Mouse (Mus musculus): ENCODE results near the gene Strn3. TPM values are rescaled to one million over a fixed set of nuclear protein-coding genes. Genes with fewer than 3 reads are reported as not detected.

Strn3 gene
- 58.5 TPM for polyA plus RNA-seq (2015; fragmentation: Illumina TruSeq; extraction: RNeasy Lipid Tissue Mini Kit (QIAGEN cat#74804); ENCODE audit: insufficient read depth, low replicate concordance)

DNA sequence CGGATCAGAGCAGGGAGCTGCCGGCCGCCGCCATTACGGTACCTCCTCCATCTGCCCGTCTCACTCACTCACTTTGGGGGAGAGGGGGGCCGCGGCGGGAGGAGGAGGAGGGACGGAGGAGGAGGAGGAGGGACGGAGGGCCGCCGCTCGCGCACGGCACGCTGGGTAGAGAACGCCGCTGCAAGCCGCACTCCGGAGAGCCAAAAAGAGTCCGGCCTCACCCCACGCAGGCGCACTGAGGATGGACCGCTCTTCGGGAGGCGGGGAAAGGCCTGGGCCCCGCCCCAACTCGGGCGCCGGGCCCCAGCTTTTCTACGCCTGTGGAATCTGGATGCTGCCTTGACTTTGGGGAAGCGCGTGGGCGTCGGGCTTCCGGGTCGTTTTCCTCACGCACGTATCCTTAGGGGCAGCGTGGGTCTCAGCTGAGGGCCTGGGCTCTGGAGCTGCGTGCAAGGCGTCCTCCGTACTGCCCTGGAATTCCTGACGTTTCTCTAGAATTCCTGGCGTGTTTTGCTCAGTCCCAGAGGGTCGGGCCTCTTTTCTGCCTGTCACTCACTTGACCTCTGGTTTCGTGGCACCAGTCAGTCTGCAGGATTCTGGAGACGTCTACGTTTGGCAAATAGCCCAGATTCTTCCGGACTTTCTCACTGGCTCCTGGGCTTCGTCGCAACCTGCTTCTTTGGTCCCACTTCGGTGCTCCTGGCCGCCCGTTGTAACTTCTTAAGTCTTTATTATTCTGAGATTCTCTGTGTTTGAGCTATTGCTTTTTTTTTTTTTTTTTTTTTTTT is at the start of gene Strn3:
TSS of gene Strn3 (minus strand) at position 53 of the 788 bp plus-strand sequence.

DNA sequence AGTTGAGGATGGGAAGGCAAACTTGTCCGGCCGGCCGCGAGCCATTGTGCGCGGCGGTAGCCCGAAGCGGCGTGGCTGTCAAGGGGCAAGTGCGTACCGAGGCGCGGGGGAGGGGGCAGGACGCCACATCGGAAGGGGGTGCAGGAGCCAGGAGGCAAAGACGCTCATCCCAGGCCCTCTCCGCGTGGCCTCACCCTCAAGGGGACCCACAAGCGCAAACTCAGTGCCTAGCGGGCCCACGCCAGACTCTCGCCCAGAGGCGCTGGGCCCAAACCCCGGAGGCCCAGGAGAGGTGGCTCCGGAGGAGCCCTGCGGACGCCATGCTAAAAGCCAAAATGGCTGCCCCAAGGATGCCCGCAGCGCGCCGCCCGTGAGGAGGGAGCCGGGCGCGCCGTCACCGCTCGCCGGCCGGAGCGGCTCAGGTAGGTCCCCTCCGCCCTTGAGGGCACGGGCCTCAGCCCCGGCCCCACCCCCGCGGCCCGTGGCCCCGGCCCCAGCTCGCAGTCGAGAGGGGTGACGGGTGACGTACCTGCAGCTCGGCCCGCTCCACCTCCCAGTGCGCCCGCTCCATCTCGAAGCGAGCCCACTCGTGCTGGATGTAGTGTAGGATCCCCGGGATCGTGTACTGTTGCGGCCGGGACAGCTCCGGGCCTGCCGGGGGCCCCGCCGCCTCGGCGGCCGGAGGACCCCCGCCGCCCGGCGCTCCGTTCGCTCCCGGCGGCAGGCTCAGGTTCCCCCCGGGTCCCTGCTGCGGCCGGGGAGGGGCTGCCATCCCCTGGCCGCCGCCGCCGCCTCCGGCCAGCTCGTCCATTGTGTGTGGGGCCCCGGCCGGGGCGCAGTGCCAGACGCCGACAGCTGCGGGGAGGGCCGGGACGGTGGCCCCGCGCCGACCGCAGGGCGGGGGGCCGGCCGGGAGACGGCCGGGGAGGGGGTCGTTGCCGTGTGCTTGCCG is 528 bp downstream of the Strn3 start, which contains the start of gene Ap4s1:
TSS of gene Ap4s1 (plus strand) at position 141 of the 952 bp plus-strand sequence.

DNA sequence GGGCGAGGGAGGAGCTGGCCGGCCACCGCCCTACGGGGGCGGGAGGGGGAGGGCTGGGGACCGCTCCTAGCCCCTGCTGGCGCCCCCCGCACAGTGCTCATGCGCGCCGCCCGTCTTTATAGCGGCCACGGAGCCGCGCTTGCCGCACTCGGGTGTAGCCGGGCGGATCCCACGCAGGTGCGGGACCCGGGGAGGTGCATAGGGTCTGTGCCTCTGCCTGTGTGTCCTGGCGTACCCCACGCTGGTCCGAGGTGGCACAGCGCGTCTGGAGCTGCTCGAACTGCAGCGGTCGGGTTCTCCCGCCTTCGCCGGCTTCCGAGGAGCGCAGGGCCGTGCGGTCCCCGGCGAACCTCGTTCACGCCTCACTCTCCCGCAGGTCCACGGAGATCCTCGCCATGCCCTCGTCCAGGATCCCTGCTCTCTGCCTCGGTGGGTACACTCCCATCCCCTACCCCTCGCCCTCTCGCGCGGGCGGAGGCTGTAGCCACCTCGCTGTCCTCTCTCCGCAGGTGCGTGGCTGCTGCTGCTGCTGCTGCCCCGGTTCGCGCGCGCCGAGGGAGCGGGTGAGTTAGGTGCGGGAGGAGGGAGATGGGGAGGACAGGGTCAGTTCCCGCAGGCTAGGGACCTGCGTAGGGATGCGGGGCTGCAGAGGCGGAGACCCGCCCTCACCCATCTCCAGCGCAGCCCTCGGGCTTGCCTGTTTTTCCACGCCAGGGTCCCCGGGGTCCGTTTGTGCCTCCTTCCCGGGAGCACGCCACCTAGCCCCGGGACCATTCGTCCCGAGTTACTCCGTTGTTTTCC is 98.3 kb downstream of the Strn3 start, which contains the start of gene Coch:
TSS of gene Coch (plus strand) at position 113 of the 801 bp plus-strand sequence.

Other genes starting within 250 kb of the Strn3 start
- gene Coch, start 98.6 kb downstream of the Strn3 start, polyA plus RNA-seq (2015; fragmentation: Illumina TruSeq; extraction: RNeasy Lipid Tissue Mini Kit (QIAGEN cat#74804); ENCODE audit: insufficient read depth, low replicate concordance), result 1,058 TPM
- 47.7 TPM for gene Ap4s1, start 864 bp downstream of the Strn3 start, polyA plus RNA-seq (2015; fragmentation: Illumina TruSeq; extraction: RNeasy Lipid Tissue Mini Kit (QIAGEN cat#74804); ENCODE audit: insufficient read depth, low replicate concordance)
- 82.2 TPM for gene Hectd1, start 137.6 kb upstream of the Strn3 start, polyA plus RNA-seq (2015; fragmentation: Illumina TruSeq; extraction: RNeasy Lipid Tissue Mini Kit (QIAGEN cat#74804); ENCODE audit: insufficient read depth, low replicate concordance)

All from spleen, adult 10 weeks (tissue).